Mouse (Mus musculus): Measurements from ENCODE around the gene Sdr39u1. TPM values are rescaled to one million over a fixed set of nuclear protein-coding genes. Genes with fewer than 3 reads are reported as not detected.

Sdr39u1 gene
- 10 to 100 TPM; 96.3 to 96.9 TPM for total RNA-seq (2021)

GRCm38 (mm10) chr14:55899701-55900413 lies at the start of gene Sdr39u1:
Gene Sdr39u1, minus strand, starts transcription at chr14:55900293.
- DNase-seq (ENCODE audit: low spot score in 2 of 2), result peak; percentile 83 to 94
- intact Hi-C loops (cut with DNase I), result loop anchor here (10.0 kb wide), 1 partner anchor 225 kb away; the partner anchor contains the start of genes Gmpr2 and Nedd8

GRCm38 (mm10) chr14:55946269-55946969 lies 46.3 kb upstream of the Sdr39u1 start:
- intact Hi-C loops (cut with DNase I), result no loop called here

GRCm38 (mm10) chr14:55944575-55944974 lies 44.5 kb upstream of the Sdr39u1 start, which contains the start of gene Cma1:
Gene Cma1, minus strand, starts transcription at chr14:55944675.
- no peak for DNase-seq (ENCODE audit: low spot score in 2 of 2)
- intact Hi-C loops (cut with DNase I), result no loop called here

More at GRCm38 (mm10) chr14:55946269-55946969, 46.3 kb upstream of the Sdr39u1 start:
- DNase-seq (ENCODE audit: low spot score in 2 of 2), result no peak

GRCm38 (mm10) chr14:55943601-55944000 lies 43.5 kb upstream of the Sdr39u1 start:
- DNase-seq (ENCODE audit: low spot score in 2 of 2), result no peak
- intact Hi-C loops (cut with DNase I), result no loop called here

GRCm38 (mm10) chr14:55940070-55940800 lies 40.1 kb upstream of the Sdr39u1 start:
- DNase-seq (ENCODE audit: low spot score in 2 of 2), result no peak
- intact Hi-C loops (cut with DNase I), result no loop called here

- intact Hi-C loops (cut with DNase I), result no loop called here
Observed at GRCm38 (mm10) chr14:55933586-55933985, 33.5 kb upstream of the Sdr39u1 start.

GRCm38 (mm10) chr14:55929263-55929997 lies 29.3 kb upstream of the Sdr39u1 start:
- DNase-seq (ENCODE audit: low spot score in 2 of 2), result no peak
- intact Hi-C loops (cut with DNase I), result no loop called here

More at GRCm38 (mm10) chr14:55933586-55933985, 33.5 kb upstream of the Sdr39u1 start:
- no peak for DNase-seq (ENCODE audit: low spot score in 2 of 2)

- intact Hi-C loops (cut with DNase I), result no loop called here
- no peak for DNase-seq (ENCODE audit: low spot score in 2 of 2)
Observed at GRCm38 (mm10) chr14:55926847-55927246, 26.8 kb upstream of the Sdr39u1 start.

GRCm38 (mm10) chr14:55922475-55923232 lies 22.6 kb upstream of the Sdr39u1 start:
- intact Hi-C loops (cut with DNase I), result no loop called here
- DNase-seq (ENCODE audit: low spot score in 2 of 2), result peak in 1 of 2 experiments; percentile 45

GRCm38 (mm10) chr14:55918240-55919082 lies 18.4 kb upstream of the Sdr39u1 start:
- intact Hi-C loops (cut with DNase I), result loop anchor here (1.0 to 2.0 kb wide), 3 partner anchors 44 to 138 kb away; partner anchors contain the start of gene Nfatc4
- DNase-seq (ENCODE audit: low spot score in 2 of 2), result peak; percentile 80 to 84

GRCm38 (mm10) chr14:55913406-55913805 lies 13.3 kb upstream of the Sdr39u1 start:
- no peak for DNase-seq (ENCODE audit: low spot score in 2 of 2)
- intact Hi-C loops (cut with DNase I), result no loop called here

- intact Hi-C loops (cut with DNase I), result no loop called here
- no peak for DNase-seq (ENCODE audit: low spot score in 2 of 2)
Observed at GRCm38 (mm10) chr14:55905518-55905917, 5.4 kb upstream of the Sdr39u1 start.

GRCm38 (mm10) chr14:55900414-55900755 lies 292 bp upstream of the Sdr39u1 start:
- no peak for DNase-seq (ENCODE audit: low spot score in 2 of 2)
- intact Hi-C loops (cut with DNase I), result no loop called here

GRCm38 (mm10) chr14:55898947-55899346 lies 1.1 kb downstream of the Sdr39u1 start:
- DNase-seq (ENCODE audit: low spot score in 2 of 2), result no peak
- intact Hi-C loops (cut with DNase I), result loop anchor here (10.0 kb wide), 1 partner anchor 224 kb away; the partner anchor contains the start of genes Gmpr2 and Nedd8

GRCm38 (mm10) chr14:55897671-55898070 lies 2.4 kb downstream of the Sdr39u1 start:
- DNase-seq (ENCODE audit: low spot score in 2 of 2), result no peak
- intact Hi-C loops (cut with DNase I), result loop anchor here (10.0 kb wide), 1 partner anchor 223 kb away; the partner anchor contains the start of genes Gmpr2 and Nedd8

- intact Hi-C loops (cut with DNase I), result no loop called here
- DNase-seq (ENCODE audit: low spot score in 2 of 2), result no peak
Observed at GRCm38 (mm10) chr14:55886571-55887382, 13.3 kb downstream of the Sdr39u1 start.

GRCm38 (mm10) chr14:55885791-55886271 lies 14.3 kb downstream of the Sdr39u1 start:
- intact Hi-C loops (cut with DNase I), result no loop called here
- DNase-seq (ENCODE audit: low spot score in 2 of 2), result peak in 1 of 2 experiments; percentile 50

All from left cerebral cortex, postnatal 25 days (tissue).